Mouse (Mus musculus) 3134 (cell line): ENCODE results near the gene Sema6b.

Experiments
- DNase-seq: peaks from one replicate; pipeline ENCODE4 v3.0.0-alpha.2; 2011; ENCODE audit warnings: low spot score; ENCODE audit not compliant: insufficient read length; ENCODE audit errors: extremely low read depth

The Sema6b gene

DNA sequence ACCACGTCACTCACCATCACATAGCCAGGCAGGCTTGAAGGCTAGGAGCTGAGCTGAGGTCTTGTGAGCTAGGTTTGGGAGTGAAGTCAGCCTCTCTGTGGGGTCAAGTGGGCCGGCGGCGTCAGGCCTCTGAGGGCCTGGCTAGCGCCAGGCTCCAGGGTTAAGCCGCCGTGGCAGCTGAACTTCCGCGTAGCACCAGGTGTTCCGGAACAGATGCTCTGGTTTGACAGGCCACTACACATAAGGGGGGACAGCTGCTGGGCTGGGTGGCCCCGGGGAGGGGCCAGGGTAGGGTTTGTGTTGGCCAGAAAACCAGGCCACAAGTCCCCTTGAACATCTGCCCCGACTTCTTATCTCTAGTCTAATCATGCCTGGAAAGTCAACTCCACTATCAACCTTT lies 7.3 kb upstream of the Sema6b start:
- DNase-seq, result no peak

DNA sequence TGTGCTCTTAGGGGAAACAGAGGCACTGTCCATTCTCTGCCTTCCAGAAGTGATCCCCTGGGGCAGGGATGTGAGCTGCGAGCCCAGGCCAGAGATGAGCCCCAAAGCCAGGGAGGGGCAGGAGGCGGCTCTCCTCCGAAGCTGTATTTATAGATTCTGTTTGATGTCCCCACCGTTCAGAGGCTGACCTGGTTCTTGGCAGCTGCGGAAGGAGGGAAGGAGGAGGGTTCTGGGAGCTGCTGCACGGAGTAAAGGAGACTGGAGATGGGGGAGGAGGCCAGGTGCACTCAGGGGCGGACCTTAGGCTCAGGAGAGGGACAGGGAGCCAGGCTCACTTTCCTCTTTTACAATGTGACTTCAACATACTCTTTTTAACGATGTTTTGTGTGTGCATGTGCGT lies 6.0 kb upstream of the Sema6b start:
- DNase-seq, result no peak

DNA sequence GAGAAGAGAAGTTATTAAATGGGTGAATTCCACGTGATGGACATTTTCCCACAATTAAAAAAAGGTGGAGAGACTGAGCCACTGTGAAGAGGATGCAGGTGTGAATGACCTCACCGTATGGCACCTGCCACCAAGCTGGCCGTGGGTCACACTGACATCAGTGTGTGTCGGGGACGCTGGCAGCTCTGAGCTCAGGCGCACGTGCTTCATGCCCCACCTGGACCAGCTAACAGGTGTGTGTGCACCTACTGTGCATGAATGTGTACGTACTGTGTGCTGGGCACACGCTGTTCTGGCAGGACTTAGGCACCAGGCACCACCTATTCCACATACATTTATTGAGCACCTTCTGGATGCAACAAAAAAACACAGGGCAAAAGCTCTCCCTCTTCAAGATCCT lies 4.4 kb upstream of the Sema6b start:
- no peak for DNase-seq

DNA sequence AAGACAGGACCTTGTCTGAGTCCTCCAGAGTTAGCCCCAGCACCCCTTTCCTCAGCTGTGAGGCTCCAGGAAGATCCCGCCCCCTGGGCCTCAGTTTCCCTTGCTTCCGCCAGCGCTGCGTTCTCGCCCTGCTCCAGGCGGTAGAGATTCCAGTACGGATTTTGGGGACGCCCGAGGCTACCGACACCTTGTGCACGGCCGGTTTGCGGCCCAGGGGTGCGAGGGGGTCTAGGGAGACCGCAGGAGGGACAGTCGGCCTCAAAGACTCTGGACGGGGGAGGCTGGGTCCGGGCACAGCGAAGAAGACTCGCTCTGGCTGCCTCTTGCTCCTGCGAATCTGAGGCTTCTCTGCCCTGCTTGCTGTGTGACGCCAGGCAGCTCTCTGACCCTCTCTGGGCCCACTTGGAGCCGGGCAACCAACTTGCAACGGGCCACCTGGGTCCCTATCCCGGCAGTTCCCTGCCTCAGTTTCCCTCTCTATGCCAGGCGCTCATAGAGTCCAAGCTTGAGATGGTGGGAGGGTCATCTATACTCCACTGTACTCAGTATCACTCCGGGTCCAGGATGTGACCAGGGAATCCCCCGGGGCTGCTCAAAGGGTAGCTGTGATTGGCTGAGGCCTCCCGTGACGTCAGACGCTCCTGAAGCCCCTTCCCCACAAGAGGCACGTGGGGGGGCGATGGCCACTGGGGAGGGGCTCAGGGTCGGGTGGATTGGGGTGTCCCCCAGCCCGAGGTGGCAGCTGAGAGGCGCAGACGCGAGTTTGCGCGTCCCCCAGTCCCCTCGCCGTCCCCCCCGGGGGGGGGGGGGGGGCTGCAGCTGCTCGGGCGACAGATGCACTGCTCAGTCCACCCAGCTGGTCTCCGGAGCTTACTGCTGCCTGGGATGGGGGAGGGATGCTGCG lies 1.8 kb upstream of the Sema6b start:
- no peak for DNase-seq

DNA sequence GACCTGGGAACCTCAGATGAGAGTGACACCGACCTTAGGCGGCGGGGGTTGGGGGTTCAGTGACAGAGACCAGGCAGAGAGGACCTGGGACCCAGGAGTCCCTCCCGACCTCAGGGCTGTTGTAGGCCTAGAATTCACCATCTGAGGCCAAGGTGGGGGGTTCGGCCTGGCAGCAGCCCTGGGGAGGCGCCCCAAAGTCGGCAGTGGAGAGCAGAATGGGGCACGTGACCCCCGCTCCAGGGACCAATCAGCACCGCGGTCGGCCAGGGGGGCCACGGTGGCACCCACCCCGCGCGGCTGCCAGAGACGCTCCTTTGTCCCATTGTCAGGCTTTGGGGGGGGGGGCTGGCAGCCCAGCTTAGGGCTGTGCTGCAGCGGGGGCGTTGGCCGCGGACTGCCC lies 788 bp downstream of the Sema6b start:
- DNase-seq, result no peak

DNA sequence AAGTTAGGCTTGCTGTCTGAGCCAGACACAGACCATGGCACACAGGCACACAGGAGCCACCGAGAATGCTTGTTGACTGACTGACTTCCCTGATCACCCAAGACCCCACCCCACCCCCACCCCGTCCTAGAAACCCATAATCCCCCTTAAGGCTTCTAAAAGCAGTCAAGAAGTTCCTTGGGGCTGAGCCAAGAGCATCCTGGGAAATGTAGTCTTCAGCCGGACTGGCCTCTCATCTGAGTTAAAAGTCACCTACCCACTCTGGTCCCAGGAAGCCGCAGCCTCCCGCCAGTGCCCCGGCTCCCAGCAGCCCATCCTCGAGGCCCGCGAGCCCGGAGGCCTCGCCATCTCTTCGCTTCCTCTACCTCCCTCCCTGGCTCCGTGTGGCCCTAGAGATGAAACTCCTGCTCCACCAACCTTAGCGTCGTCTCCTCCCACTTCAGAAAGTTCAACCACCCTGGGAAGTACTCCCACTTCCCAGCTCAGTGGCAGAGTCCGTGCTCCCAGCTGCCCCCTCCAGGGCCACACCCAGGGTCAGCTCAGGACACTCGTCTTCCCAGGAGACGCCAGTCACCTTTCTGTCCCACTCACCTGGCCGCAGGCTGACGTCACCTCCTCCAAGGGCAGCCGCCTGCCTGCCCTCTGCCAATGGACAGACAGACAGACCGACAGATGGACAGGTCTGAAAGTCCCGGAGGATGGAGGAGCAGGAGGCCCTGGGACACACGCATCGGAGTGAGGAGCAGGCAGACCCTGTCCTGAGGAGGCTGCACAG lies 2.1 kb downstream of the Sema6b start:
- DNase-seq, result no peak

DNA sequence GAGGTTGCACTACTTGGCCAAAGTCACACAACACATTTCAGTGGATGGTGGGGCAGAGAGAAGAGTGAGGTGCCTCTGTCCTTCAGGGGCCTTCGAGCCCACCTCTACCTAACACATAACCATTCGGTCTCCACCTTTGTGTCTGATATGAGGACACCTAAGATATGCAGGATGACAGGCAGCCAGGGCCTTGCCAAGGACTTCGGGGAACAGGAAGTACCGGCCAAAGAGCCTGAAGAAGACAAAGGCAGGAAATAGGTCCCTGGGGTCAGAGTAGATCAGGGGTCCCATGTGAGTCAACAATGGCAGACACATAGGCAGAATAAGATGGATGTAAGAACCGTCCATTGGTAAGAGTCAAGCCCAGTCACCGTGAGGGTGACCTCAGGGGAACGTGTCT lies 3.6 kb downstream of the Sema6b start:
- DNase-seq, result no peak

DNA sequence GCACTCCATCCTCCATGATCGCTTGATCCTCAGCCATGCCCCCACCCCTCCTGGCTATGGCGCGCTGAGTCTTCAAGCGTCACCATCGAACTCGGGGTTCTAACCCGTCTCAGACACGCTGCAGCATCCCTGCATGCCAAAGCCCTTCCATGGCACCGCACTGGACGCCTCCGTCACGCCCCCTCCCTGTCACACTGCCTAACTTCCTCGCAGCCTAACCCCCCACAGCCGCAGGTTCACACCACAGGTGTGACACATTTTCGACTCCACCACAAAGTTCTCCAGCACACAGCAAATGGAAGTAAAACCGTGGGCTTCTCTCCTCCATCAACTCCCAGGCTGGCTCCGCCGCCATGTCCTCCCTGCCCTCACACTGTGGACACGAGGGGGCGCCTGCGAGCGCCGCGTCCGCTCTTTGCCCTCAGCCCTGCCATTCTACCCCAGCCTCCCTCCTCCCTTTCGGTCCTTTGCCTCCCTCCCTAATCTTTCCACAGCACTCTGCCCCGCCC lies 5.6 kb downstream of the Sema6b start:
- DNase-seq, result peak; percentile 78

DNA sequence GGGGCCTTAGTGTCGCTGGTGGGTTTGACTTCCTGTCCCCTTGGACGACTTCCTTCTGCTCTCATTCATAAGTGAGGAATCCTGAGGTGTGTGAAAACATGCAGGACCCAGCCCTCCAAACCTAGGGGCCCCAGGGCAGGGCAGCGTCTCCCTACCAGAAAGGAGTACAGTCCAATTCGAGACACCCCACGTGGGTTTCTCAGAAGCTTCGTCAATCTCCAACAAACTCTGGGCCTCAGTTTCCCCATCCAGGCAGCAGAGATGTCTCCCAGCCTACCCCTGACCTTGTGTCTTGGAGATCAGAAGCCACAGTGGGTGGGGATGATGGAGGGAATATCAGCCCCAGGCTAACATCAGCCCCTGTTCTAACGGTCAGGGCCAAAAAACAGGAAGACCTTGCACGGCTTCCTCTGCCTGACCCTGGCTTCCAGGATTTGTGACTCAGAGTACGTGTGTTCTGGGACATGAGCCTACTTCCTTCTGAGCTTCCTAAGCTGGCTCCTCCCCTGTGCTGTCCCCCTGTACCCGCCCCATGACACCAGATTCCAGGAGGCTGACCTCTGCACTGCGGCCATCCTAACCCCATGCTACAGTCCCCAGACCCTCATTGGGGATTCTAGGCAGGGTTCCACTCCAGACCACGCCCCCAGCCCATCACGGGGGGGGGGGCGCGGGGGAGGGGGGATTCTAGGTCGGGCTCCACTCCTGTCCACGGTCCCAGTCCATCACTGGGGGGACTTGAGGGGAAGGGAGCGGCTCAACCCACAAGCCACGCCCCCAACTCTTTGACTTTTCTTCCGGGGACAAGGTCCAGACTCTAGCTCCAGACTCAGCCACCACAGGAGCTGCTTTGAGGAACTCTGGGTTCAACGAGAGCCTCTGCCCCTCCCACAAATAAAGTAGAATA lies 6.4 kb downstream of the Sema6b start:
- DNase-seq, result peak; percentile 83

DNA sequence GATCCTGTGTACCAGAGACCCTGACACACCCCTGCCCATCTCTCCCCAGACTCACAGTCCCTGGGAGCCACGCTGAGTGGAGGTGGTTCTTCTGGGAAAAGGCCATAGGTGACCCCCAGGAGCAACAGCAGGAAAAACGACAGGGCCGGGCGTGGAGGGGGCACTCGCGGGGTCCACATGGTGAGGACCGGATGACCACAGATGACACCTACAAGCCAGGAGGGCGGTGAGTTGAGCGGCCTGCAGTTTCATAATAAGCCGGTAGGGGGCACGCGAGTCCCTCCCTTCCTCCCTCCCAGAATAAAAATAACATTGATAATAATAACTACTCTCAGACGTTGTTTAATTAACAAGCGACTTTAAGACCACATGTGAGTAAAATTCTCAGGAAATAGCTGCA lies 7.5 kb downstream of the Sema6b start:
- DNase-seq, result peak; percentile 57

DNA sequence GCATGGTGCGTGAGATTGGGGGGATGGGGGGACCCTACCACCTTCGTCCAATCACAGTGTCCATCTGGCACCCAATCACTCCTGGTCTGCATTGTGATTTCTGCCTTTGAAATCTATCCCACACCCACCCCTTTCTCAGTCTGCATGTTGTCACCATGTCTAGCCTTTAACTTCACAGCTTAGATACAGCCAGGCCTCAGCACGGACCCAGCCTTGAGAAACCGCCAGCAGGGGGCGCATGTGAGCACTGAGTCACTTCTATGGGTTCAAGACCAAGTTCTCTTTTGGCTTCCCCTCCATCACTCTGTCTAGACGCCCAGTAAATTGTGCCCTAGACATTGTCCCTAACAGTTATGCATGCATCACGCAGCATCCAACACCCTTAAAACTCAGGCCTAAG lies 8.3 kb downstream of the Sema6b start:
- DNase-seq, result peak; percentile 54

DNA sequence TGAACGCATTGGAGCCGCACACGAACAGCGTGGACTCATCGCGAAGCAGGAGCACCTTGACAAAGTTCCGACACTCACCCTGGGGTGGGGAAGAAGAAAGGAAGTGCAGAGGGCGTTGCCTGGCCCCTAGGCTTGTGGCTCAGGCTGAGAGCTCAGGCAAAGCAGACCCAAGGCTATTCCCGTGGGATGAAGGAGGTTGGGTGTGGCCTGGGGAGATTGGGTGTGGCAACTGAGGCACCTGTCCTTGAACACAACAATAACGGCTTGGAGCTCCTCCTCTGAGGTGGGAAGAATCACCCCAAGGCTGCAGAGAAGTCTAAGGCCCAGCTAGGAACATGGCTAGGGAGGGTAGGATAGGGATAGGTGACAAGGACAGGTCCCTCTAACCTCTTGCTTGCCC lies 9.0 kb downstream of the Sema6b start:
- DNase-seq, result no peak

DNA sequence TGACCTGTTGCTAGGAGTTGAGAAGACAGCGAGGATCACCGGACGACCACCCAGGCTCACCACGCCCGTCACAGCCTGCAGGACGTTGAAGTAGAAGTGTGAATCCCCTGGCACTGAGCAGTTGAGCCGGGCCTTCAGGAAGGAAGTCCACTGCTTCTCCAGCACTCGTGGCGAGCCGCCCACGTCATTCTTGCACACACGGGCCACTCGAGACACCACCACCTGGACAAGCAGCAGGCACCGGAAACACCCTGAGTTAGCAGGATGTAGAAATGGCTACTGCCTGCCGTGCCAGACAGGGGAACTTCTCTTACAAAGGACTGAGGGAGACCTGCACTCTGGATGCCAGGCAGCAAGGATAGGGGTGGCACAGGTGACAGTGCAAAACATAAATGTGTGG lies 11.9 kb downstream of the Sema6b start:
- DNase-seq, result no peak

DNA sequence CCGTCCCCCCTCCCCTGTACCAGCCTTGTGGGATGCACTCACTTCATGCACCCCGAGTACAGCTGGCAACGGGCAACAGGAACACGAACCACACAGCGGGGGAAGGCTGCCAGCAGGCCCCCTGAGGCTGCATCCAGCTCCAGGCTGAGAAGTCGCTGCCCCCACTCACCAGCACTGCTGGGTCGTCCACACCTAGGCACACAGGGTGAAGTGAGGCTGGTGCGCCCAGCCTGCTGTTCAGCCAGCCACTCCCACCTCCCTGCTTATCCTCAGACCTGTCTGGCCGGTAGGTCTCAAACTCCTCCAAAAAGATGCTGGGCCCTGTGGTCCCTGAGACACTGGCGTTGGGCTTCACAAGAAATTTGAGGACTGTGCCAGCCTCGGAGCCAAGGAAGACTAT lies 14.0 kb downstream of the Sema6b start:
- no peak for DNase-seq

DNA sequence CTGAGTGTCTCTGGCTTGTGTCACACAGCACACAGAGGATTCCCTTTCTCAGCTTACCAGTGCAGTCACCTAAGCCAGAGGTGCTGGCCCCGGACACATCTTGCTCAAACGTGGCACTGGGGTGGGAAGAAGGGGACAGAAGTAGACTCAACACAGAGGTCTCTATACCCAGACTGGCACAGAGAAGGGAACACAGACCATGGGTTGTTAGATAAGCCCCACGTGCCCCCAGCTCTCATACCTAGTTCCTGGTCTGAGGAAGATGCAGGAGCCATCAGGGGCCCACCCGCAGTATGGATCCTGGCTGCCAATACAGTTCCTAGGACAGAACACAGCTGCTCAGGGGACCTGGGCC lies 14.9 kb downstream of the Sema6b start:
- DNase-seq, result no peak

DNA sequence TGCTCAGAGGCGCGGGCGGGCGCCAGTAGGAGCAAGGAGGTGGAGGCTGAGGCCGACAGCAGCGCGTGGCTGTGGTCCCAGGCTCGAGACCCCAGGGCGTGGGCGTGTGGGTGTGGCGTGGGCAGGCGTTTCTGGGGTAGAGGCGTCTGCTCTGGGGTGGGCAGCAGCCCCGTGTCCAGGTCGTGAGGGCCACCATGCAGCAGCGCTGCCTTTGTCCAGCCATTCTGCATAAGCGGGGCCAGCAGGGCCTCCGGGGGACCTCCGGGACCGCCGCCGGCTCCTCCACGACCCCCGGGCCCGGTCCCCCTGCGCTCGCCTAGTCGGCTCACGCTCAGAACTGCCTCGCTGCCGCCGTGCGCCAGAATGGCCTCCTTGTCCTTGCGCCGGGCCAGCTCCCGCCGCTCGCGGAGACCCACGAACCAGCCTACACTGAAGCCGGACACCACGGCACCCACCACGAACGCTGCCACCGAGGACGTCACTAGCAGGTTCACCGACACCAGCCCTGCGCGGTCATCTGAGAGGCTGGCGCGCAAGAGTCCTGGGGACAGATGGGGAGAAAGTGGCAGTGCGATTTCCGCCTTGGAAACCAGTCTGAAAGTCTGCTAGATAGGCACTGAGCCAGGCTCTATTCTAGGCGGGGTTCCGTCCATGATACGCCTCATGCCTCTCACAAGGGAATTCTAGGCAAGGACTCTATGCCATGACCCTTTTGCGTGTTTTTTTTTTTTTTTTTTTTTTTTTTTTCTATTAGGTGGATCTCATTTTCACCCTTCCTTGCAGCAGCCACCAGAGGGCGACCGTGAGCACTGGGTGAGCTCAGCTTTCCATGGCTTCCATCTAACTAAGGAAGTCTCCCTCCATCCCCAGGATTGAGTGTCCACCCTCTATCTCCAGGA lies 15.5 kb downstream of the Sema6b start:
- DNase-seq, result no peak

DNA sequence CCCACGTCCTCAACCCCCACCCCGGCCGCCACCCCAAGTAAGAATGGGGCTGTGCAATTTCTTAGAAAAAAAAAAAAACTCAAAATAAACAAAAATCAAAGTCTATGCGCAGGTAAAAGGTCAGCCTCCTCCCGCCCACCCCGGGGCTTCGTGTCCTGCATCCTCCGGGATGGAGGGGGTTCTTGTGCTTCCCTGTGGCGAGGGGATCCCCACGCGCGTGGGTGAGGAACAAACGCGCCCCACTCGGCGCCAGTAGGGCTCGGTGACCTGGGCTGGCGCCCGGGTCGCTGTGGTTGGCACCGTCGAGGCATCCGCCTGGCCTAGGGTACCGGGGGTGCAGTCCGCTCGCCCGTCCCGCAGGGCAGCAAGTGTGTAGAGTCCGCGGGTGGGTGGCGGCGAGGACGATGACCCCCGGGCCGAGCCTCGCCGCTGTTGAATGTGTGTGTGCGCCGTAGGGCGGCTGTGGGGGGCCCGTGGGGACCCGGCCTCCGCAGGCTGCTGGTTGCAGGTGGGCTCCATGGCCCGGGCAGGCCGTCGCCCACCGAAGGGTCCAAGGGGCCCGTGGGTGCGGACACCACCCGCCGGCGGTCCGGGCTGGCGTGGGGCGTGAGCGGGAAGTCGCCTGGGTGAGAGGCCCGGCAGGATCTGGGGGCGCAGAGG lies 16.3 kb downstream of the Sema6b start:
- no peak for DNase-seq

DNA sequence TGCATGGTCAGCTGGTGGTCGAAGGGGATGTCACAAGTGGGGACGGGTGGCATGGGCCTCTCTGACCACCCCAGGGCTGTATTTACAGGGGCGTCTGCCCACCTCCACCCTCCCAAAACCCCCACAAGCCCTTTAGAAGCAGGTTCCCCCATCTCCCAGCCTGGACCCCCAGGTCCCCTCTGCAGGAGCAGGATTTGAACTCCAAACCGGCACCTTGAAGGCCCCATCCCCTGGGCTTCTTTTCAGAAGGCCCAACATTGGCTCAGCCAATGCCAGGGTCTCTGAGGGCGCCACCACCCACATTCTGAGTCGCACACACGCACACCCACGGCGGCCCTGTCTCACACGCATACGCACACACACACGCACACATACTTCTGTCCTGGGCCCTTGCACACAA lies 17.0 kb downstream of the Sema6b start:
- no peak for DNase-seq

DNA sequence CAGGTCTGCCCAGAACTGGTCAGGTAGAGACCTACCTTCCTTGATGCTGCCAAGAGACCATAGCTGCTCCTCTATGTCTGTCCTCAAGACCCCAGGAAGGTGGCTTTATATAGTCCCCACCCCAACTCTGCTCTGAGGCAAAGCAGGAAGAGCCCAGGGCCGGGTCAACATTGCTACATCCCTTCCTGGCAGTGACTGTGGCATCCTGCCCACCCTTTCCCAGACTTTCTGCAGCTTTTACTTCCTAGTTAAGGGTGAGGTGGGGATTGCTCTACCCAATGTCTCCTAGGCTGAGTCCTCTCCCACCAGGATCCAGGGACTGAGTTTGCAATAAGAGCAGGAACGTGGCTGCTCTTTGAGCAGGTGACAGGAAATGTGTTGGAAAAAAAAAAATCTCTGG lies 18.3 kb downstream of the Sema6b start, which contains the start of gene Lrg1:
Lrg1 (minus strand) TSS at position 176 of the 400 bp plus-strand sequence.
- no peak for DNase-seq
